Mouse (Mus musculus): ENCODE data around the gene Nt5c2. TPM values are rescaled to one million over a fixed set of nuclear protein-coding genes. Genes with fewer than 3 reads are reported as not detected.

Nt5c2 gene
- polyA plus RNA-seq, 1 experiment from 2014 or later: 93.2 TPM

DNA sequence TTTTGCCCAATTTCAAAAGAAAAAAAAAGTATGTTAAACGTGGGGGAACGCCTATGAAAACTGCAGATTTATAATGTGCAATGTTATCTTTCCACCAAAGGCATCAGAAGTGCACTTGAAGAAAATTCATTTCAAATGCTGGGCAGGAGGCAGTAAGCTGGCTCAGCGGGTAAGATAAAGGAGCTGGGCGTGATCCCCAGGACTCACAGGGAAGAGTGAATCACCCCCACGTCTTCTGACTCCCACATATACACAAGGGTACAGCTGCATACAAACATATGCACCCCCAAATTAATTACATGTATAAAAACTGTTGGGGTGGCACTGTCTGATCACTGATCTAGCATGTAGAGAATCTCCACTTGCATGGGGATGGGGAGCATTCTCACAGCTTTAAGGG is 82.3 kb downstream of the Nt5c2 start:
- Histone ChIP-seq H3K36me3 (no peaks in the 10 kb centered on the region), H3K27me3 (no peaks in the 10 kb centered on the region), H3K27ac (no peak overlapping the region), H3K4me2 (no peak overlapping the region), H3K4me3 (no peak overlapping the region), H3K9ac (no peak overlapping the region), H3K4me1 (replicated peaks) (peaks cover 9% of the 10 kb centered on the region), H3K9me3 (no peaks in the 10 kb centered on the region)
- WGBS: 82% methylated on average over 5 of the region's 5 CpGs
- no peak for ATAC-seq (ENCODE audit: low FRiP score)

DNA sequence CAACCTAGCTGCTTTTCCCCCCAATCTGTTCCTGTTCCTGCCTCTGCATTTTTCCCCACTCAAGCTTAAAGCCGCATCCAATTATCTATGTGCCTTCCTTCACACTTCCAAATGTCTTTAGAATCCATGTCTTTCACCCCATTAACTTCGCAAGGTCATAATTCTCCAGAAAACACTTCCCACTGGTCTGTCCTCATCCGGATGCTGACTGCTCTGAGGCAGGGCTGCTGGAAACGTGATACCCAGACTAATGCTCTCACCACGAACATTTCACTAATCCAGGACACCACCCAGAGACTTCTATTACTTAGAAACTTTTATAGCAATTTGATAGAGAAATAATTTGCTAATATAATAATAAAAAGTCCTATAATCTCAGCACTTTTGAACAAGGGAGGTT is 84.9 kb downstream of the Nt5c2 start:
- no peaks in the 10 kb centered on the region for H3K27me3 ChIP-seq
- no peaks in the 10 kb centered on the region for H3K36me3 ChIP-seq
- no peak overlapping the region for H3K27ac ChIP-seq
- no peak overlapping the region for H3K4me2 ChIP-seq
- no peak for ATAC-seq (ENCODE audit: low FRiP score)
- 75% methylated on average over 5 of the region's 5 CpGs for WGBS
- no peak overlapping the region for H3K9ac ChIP-seq
- H3K9me3 ChIP-seq: no peaks in the 10 kb centered on the region
- H3K4me1 ChIP-seq (replicated peaks): peaks cover 4% of the 10 kb centered on the region; the same call in 1 of the 2 replicates
- H3K4me3 ChIP-seq: no peak overlapping the region

DNA sequence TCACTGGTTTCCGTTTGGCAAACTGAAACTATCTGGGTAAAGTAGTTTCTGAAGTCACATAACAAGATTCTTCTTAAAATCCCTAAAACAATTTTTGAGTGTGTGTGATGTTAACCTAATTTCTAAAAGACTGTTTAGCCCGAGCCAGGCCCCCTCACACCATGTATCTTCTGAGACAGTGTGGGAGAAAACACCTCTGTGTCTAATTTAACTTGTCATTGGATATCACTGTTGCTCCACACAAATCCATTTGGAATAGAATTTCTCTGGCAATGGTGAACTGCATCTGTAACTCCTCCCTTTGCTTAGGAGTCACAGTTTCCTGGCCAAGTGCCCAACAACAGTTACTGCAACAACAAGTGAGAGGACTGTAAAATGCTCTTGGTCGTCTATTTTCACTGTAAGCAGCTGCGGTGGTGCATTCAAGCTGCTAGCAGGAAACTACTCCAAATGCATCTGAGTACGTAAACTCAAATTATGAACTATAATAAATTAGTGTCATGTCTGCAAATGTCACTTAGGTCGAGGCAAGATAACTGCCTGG is 85.8 kb downstream of the Nt5c2 start:
- Histone ChIP-seq H3K9ac (no peak overlapping the region), H3K4me1 (replicated peaks) (peaks cover 4% of the 10 kb centered on the region; the same call in 1 of the 2 replicates), H3K9me3 (no peaks in the 10 kb centered on the region), H3K27ac (no peak overlapping the region), H3K36me3 (no peaks in the 10 kb centered on the region), H3K4me2 (no peak overlapping the region), H3K27me3 (no peaks in the 10 kb centered on the region), H3K4me3 (no peak overlapping the region)
- ATAC-seq (ENCODE audit: low FRiP score): no peak
- 69% methylated on average over 6 of the region's 6 CpGs for WGBS

DNA sequence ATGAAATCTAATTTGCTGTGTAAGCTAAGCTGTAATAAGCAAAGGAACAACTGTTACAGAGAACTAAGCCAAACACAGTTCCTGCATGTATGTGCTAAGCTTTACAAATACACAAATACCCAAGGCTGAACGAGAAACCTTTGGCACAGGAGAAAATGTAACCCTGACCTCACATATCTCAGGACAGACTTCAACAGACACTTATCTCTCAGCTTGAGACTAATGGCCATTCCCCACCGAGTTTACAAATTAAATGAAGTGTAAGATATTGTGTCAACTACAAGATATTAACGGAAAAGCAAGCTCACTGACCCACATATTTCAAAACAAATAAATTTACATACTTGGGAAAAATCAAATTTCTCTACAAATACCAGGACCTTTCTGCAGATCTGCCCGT is 86.8 kb downstream of the Nt5c2 start:
- 0 out of 2 replicates have a peak, but pooled peaks cover 4% of the 10 kb centered on the region for H3K4me1 ChIP-seq (replicated peaks)
- H3K36me3 ChIP-seq: no peaks in the 10 kb centered on the region
- ATAC-seq (ENCODE audit: low FRiP score): no peak
- H3K9me3 ChIP-seq: no peaks in the 10 kb centered on the region
- H3K4me3 ChIP-seq: no peak overlapping the region
- H3K27ac ChIP-seq: no peak overlapping the region
- 61% methylated on average over 4 of the region's 4 CpGs for WGBS
- no peak overlapping the region for H3K9ac ChIP-seq
- H3K4me2 ChIP-seq: no peak overlapping the region
- no peaks in the 10 kb centered on the region for H3K27me3 ChIP-seq

DNA sequence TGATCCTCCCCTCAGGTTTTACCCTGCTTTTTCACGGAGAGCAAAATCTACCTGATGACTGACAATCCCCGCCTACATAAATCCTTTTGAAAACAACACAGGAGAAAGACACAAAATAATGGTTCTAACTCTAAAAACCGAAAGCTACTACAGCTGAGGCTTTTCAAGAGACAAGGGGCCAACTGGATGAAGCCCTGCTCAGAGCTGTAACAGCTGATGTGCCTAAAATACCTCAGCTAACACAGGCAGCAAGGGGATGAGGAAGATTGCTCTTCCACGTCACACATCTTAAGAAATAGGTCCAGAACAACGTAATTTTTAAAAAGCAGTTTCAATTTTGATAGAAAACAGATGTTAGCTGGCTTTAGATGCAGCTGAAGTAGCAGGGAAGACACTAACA is 88.0 kb downstream of the Nt5c2 start:
- no peaks in the 10 kb centered on the region for H3K4me1 ChIP-seq (replicated peaks)
- no peak overlapping the region for H3K4me2 ChIP-seq
- H3K36me3 ChIP-seq: no peaks in the 10 kb centered on the region
- 70% methylated on average over 5 of the region's 5 CpGs for WGBS
- H3K27ac ChIP-seq: no peak overlapping the region
- no peak overlapping the region for H3K9ac ChIP-seq
- no peak for ATAC-seq (ENCODE audit: low FRiP score)
- H3K27me3 ChIP-seq: no peaks in the 10 kb centered on the region
- H3K4me3 ChIP-seq: no peak overlapping the region
- no peaks in the 10 kb centered on the region for H3K9me3 ChIP-seq

DNA sequence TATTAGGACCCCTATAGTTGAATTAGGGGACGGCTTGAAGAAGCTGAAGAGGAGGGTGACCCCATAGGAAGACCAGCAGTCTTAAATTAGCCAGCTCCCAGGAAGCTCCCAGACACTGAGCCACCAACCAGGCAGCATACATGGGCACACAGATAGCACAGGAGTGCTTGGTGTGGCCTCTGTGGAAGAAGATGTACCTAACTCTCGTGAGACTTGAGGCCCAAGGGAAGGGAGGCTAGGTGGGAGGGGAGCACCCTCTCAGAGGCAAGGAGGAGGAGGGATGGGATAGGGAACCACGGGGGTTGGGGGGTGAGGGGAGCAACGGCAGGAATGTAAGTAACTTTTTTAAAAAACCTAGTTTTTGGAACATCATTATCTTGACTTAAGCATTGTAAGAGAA is 88.6 kb downstream of the Nt5c2 start:
- no peak overlapping the region for H3K9ac ChIP-seq
- peaks cover under 1% of the 10 kb centered on the region; the same call in 1 of the 2 replicates for H3K36me3 ChIP-seq
- H3K4me3 ChIP-seq: no peak overlapping the region
- no peaks in the 10 kb centered on the region for H3K27me3 ChIP-seq
- no peak overlapping the region for H3K27ac ChIP-seq
- no peak for ATAC-seq (ENCODE audit: low FRiP score)
- H3K9me3 ChIP-seq: no peaks in the 10 kb centered on the region
- 64% methylated on average over 4 of the region's 4 CpGs for WGBS
- no peaks in the 10 kb centered on the region for H3K4me1 ChIP-seq (replicated peaks)
- H3K4me2 ChIP-seq: no peak overlapping the region

DNA sequence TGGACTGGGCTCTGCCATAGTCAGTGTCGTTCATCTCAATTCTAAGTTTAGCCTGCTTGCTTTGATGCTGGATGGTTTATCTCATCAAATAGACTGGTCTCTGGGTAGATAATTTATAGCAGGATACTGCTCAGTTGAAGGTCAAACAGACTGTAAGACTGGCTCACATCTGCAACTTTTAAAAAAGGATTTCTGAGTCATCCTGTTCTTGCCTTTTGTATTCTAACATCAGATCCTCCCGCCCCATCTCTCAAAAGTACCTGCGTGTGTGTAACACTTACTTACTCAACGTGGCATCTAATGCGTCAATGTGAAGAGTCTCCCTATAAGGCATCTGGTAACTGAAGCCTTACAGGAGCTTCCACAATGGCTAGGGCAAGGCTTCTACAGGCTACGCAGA is 94.4 kb downstream of the Nt5c2 start:
- ATAC-seq (ENCODE audit: low FRiP score): no peak
- no peak overlapping the region for H3K9ac ChIP-seq

DNA sequence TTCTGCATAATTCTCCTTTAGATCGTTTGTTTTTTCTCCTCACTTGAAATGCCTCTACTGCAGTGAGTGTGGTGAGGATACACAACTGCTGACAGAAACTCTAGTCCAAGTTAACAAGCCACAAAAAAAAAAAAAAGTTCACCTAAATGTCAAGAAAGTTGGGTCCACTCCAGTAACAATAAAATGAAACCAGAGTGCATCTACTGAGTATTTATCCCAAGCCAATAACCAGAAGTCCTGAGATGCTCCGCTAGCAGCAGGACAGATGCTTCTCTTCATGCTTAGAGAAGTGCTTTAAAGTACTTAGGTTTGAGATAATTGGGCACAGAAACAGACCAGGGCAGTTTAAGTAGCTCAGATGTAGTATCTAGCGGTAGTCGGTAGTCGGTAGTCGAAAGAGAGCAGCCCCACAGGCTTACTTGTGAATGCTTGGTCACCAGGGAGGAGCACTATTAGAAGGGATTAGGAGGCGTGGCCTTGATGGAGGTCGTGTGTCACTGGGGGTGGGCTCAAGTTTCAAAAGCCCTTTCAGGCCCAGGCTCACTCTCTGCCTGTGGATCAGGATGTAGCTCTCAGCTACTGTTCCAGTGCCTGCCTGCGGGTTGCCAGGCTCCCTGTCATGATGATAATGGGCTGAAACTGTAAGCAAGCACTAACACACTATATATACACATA is 99.4 kb downstream of the Nt5c2 start:
- Histone ChIP-seq H3K9me3 (no peaks in the 10 kb centered on the region), H3K4me3 (no peak overlapping the region), H3K4me1 (replicated peaks) (no peaks in the 10 kb centered on the region), H3K27ac (no peak overlapping the region), H3K27me3 (no peaks in the 10 kb centered on the region), H3K4me2 (no peak overlapping the region), H3K36me3 (0 out of 2 replicates have a peak, but pooled peaks cover 4% of the 10 kb centered on the region), H3K9ac (no peak overlapping the region)
- no peak for ATAC-seq (ENCODE audit: low FRiP score)
- WGBS: 75% methylated on average over 9 of the region's 9 CpGs

More for the DNA sequence above, 94.4 kb downstream of the Nt5c2 start:
- H3K4me1 ChIP-seq (replicated peaks): no peaks in the 10 kb centered on the region
- no peak overlapping the region for H3K4me2 ChIP-seq
- peaks cover 4% of the 10 kb centered on the region; the same call in 1 of the 2 replicates for H3K36me3 ChIP-seq
- no peak overlapping the region for H3K27ac ChIP-seq
- 93% methylated on average over 6 of the region's 6 CpGs for WGBS
- no peaks in the 10 kb centered on the region for H3K27me3 ChIP-seq
- no peaks in the 10 kb centered on the region for H3K9me3 ChIP-seq
- no peak overlapping the region for H3K4me3 ChIP-seq

DNA sequence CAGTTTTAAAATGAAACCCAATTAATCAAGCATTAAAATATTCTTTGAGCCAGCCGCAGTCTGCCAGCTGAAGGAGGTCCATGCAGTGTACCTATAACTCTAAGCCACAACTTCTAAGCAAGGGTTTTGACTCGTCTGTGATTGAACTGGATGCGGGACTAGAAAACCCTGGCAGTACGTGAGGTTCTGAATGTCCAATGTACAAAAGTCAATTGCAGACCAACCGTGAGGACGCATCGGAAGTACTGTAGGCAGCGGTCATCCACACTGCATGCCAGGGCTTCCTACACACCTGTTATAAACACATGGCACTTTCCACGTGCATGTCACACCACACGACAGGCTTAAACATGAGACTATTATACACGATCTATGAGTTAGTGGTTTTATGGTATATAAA is 101.3 kb downstream of the Nt5c2 start:
- no peaks in the 10 kb centered on the region for H3K9me3 ChIP-seq
- ATAC-seq (ENCODE audit: low FRiP score): no peak
- H3K4me3 ChIP-seq: no peak overlapping the region
- no peaks in the 10 kb centered on the region for H3K27me3 ChIP-seq
- 94% methylated on average over 11 of the region's 11 CpGs for WGBS
- H3K4me1 ChIP-seq (replicated peaks): peaks cover 10% of the 10 kb centered on the region
- H3K27ac ChIP-seq: no peak overlapping the region
- 0 out of 2 replicates have a peak, but pooled peaks cover 4% of the 10 kb centered on the region for H3K36me3 ChIP-seq
- no peak overlapping the region for H3K9ac ChIP-seq
- no peak overlapping the region for H3K4me2 ChIP-seq

DNA sequence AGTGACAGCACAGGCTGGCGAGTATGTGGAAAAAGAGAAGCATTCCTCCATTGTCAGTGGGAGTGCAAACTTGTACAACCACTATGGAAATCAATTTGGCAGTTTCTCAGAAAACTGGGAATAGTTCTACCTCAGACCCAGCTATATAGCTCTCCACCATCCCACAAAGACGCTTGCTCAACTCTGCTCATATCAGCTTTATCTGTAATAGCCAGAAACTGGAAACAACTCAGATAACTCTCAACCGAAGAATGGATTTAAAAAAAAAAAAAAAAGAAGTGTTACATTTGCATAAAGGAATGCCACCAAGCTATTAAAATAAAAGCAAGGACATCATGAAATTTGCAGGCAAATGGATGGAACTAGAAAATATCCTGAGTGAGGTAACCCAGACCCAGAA is 103.5 kb downstream of the Nt5c2 start:
- ATAC-seq (ENCODE audit: low FRiP score): no peak
- Histone ChIP-seq H3K27me3 (no peaks in the 10 kb centered on the region), H3K4me3 (no peak overlapping the region), H3K36me3 (0 out of 2 replicates have a peak, but pooled peaks cover 4% of the 10 kb centered on the region), H3K4me2 (no peak overlapping the region), H3K27ac (no peak overlapping the region), H3K9me3 (no peaks in the 10 kb centered on the region), H3K9ac (no peak overlapping the region), H3K4me1 (replicated peaks) (peaks cover 10% of the 10 kb centered on the region)
- 89% methylated on average over 3 of the region's 3 CpGs for WGBS

DNA sequence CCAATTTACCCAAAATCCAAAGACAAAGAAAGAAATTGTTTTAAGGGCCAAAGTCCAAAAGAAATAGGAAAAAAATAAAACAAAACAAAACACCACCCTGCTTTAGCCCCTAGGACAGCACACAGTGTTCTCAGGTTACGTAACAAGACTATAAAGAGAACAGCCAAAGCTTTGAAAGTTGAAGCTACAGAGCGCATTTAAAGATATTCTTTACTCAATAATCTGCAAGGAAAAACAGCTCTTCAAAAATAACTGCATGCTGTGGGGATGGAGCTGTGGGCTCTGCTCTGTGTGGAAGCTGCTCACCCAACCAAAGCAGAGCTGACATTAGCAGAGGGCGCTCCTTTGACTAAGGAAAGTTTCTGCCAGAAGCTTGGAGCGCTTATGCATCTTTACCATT is 106.0 kb downstream of the Nt5c2 start:
- Histone ChIP-seq H3K36me3 (peaks cover 9% of the 10 kb centered on the region; the same call in 1 of the 2 replicates), H3K27me3 (no peaks in the 10 kb centered on the region), H3K4me3 (no peak overlapping the region), H3K27ac (no peak overlapping the region; the same call in 1 of the 2 replicates), H3K4me1 (replicated peaks) (peaks cover 10% of the 10 kb centered on the region), H3K9me3 (no peaks in the 10 kb centered on the region), H3K9ac (no peak overlapping the region), H3K4me2 (no peak overlapping the region)
- WGBS: 63% methylated on average over 4 of the region's 4 CpGs
- no peak for ATAC-seq (ENCODE audit: low FRiP score)

DNA sequence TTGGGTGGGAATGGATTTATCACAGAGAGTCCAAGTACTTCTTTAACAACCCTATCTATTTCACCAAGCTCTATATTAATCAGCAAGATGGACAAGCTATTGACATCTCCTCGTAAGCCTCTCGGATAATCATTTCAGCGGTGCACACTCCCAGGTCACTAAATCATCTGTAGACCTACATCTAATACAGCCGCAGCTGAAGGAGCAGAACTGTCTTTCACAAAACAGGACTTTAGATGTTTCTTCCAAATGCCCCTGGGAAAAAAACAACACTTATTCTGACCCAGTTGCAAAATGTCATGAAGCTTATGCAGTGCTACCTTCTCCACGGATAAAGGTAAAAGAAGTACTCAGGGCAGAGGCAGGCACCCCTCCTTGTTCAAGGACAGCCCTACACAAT is 106.7 kb downstream of the Nt5c2 start:
- no peak overlapping the region for H3K4me2 ChIP-seq
- no peaks in the 10 kb centered on the region for H3K9me3 ChIP-seq
- WGBS: 78% methylated on average over 5 of the region's 5 CpGs
- H3K9ac ChIP-seq: no peak overlapping the region
- no peaks in the 10 kb centered on the region for H3K27me3 ChIP-seq
- H3K4me1 ChIP-seq (replicated peaks): peaks cover 10% of the 10 kb centered on the region
- H3K36me3 ChIP-seq: peaks cover 15% of the 10 kb centered on the region
- no peak for ATAC-seq (ENCODE audit: low FRiP score)
- H3K4me3 ChIP-seq: no peak overlapping the region
- no peak overlapping the region for H3K27ac ChIP-seq

DNA sequence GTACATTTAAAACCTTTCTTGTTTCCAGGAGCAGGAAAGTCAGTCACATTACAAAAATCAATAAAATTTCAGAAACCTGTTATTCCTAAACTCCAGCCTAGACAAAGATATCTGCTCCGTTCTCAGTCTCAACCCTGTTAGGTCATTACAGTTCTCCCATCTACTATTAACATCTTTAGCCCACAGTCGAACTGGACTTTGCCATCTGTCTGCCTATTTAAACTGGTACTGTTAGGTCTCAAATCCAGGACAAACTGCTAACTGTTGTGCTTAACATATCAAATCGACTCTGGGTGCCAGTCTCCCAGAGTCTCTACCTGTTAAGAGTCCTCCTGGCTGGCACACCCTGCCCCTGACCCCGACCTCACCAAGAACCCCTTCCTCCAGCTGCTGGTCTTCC is 109.0 kb downstream of the Nt5c2 start:
- 91% methylated on average over 4 of the region's 4 CpGs for WGBS
- no peak overlapping the region for H3K4me2 ChIP-seq
- H3K27ac ChIP-seq: no peak overlapping the region
- H3K36me3 ChIP-seq: peaks cover 11% of the 10 kb centered on the region
- no peaks in the 10 kb centered on the region for H3K9me3 ChIP-seq
- H3K9ac ChIP-seq: no peak overlapping the region
- no peak for ATAC-seq (ENCODE audit: low FRiP score)
- H3K4me1 ChIP-seq (replicated peaks): peaks cover 10% of the 10 kb centered on the region
- H3K4me3 ChIP-seq: no peak overlapping the region
- no peaks in the 10 kb centered on the region for H3K27me3 ChIP-seq
